Mouse (Mus musculus) lung, embryonic 16.5 days (tissue): Measurements from ENCODE around the gene Wfdc10. TPM values are rescaled to one million over a fixed set of nuclear protein-coding genes. Genes with fewer than 3 reads are reported as not detected.
A peak's percentile ranks its signal among the peaks of the same experiment; 100 is the strongest.

Source experiments
- ATAC-seq: fragments of 200-750 bp; cut with Nextera tagmentation; 2 replicates; pipeline ENCODE4 v1.8.0; 2017; ENCODE audit warnings: low read depth, mild to moderate bottlenecking, moderate library complexity
- H3K27ac ChIP-seq: fragments of 300-500 bp; sonication (generic); 2 replicates; pipeline ENCODE4 v1.5.1; 2014; ENCODE audit warnings: mild to moderate bottlenecking, control low read depth, low read length
- H3K27me3 ChIP-seq: fragments of 300-500 bp; sonication (generic); 2 replicates; pipeline ENCODE4 v1.6.1; 2014; ENCODE audit warnings: low read depth, low read length, mixed read lengths; ENCODE audit not compliant: control insufficient read depth, insufficient read depth
- H3K36me3 ChIP-seq: fragments of 300-500 bp; sonication (generic); 2 replicates; pipeline ENCODE4 v1.6.1; 2014; ENCODE audit warnings: low read length; ENCODE audit not compliant: control insufficient read depth, insufficient read depth
- H3K4me1 ChIP-seq: fragments of 300-500 bp; sonication (generic); replicated peaks from 2 replicates; pipeline ENCODE4 v1.6.1; 2014; ENCODE audit warnings: low read length, mixed read lengths; ENCODE audit not compliant: control insufficient read depth, insufficient read depth
- H3K4me2 ChIP-seq: fragments of 300-500 bp; sonication (generic); 2 replicates; pipeline ENCODE4 v1.6.1; 2014; ENCODE audit warnings: low read depth, low read length, control low read depth
- H3K4me3 ChIP-seq: fragments of 300-500 bp; sonication (generic); 2 replicates; pipeline ENCODE4 v1.5.1; 2014; ENCODE audit warnings: mild to moderate bottlenecking, low read length, control low read depth
- H3K9ac ChIP-seq: fragments of 300-500 bp; sonication (generic); 2 replicates; pipeline ENCODE4 v1.6.1; 2014; ENCODE audit warnings: low read length, control low read depth
- H3K9me3 ChIP-seq: fragments of 300-500 bp; sonication (generic); 2 replicates; pipeline ENCODE4 v1.6.1; 2016; ENCODE audit warnings: low read length; ENCODE audit not compliant: control insufficient read depth
- WGBS: fragments of 180-500 bp; shearing (Covaris S2); extraction: QIAGEN DNeasy Blood & Tissue Kit; methylation state at CpG from one replicate; pipeline ENCODE4 v1.1.7; 2014; 5-methylcytosine and 5-hydroxymethylcytosine counted together
- polyA plus RNA-seq: library from polyadenylated mRNA; unstranded; fragments of >200 nt; fragmentation: Nextera tagmentation; extraction: Ambion mirVana; gene quantifications from 2 replicates; pipeline ENCODE4 v1.2.1, GENCODE M21; 2015

The Wfdc10 gene
- polyA plus RNA-seq, 1 experiment from 2014 or later: 0.50 TPM

DNA sequence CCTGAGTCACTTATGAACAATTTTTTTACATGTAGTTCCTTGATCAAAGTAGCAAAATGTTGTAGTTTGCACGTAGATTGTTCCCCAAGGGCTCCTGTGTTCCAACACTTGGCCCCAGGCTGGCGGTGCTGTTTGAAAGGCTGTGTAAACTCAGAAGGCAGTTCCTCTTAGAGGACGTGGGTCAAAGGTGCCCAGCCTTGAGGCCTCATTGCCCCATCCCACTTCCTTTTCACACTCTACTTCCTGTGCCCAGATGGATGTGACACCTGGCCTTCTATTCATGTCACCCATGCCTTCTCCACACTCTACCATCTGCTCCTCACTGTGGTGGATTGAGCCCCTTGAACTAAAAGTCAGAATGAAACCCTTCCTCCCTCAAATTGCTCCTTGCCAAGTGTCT, 24.1 kb downstream of the Wfdc10 start:
- peak; percentile 36; the same call in 1 of the 2 replicates for ATAC-seq
- Histone ChIP-seq H3K27ac (no peak overlapping the region), H3K4me2 (no peak overlapping the region), H3K9me3 (no peaks in the 10 kb centered on the region), H3K4me3 (no peak overlapping the region), H3K9ac (no peak overlapping the region), H3K4me1 (no peaks in the 10 kb centered on the region), H3K36me3 (no peaks in the 10 kb centered on the region), H3K27me3 (no peaks in the 10 kb centered on the region)
- 14% methylated on average over 3 of the region's 3 CpGs for WGBS

- Histone ChIP-seq H3K4me1 (no peaks in the 10 kb centered on the region; the same call in 1 of the 2 replicates), H3K4me2 (no peak within 1 kb of the TSS), H3K4me3 (no peak within 1 kb of the TSS), H3K36me3 (no peaks in the 10 kb centered on the region), H3K27ac (no peak within 1 kb of the TSS), H3K27me3 (no peaks in the 10 kb centered on the region), H3K9ac (no peak within 1 kb of the TSS), H3K9me3 (no peaks in the 10 kb centered on the region)
- WGBS: 58% methylated on average over 2 of the region's 3 CpGs
- no peak for ATAC-seq
These were observed 29.0 kb downstream of the Wfdc10 start, which contains the start of gene Wfdc13 for GRCm38 (mm10) chr2:164684807-164685206. Wfdc13 (plus strand) TSS chr2:164685107.

DNA sequence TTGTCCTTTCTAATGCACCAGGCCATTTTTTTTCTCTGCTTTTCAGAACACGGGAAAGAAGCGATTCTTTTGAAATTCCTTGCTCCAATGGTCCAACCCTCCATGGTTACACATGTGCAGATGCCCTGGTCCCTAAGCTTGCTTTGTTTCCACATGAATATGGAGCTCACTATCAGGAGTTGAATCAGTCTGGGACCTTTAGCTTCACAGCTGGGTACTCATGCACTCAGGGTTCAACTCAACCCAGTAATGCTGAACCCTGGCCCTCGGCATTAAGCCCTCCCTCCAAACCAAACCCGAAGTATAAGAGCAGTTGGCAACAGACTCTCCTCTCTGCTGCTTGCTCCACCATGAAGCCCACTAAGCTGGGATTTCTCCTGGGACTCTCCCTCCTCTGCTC, 42.4 kb downstream of the Wfdc10 start, which contains the start of gene Spint4:
Gene Spint4 (plus strand): TSS at position 301 of the 400 bp plus-strand sequence.
- WGBS: 68% methylated on average over 4 of the region's 4 CpGs
- H3K4me2 ChIP-seq: no peak within 1 kb of the TSS
- no peak for ATAC-seq
- H3K27ac ChIP-seq: no peak within 1 kb of the TSS
- no peaks in the 10 kb centered on the region for H3K36me3 ChIP-seq
- no peak within 1 kb of the TSS for H3K9ac ChIP-seq
- no peaks in the 10 kb centered on the region for H3K27me3 ChIP-seq
- no peaks in the 10 kb centered on the region for H3K9me3 ChIP-seq
- no peak within 1 kb of the TSS for H3K4me3 ChIP-seq
- no peaks in the 10 kb centered on the region for H3K4me1 ChIP-seq

DNA sequence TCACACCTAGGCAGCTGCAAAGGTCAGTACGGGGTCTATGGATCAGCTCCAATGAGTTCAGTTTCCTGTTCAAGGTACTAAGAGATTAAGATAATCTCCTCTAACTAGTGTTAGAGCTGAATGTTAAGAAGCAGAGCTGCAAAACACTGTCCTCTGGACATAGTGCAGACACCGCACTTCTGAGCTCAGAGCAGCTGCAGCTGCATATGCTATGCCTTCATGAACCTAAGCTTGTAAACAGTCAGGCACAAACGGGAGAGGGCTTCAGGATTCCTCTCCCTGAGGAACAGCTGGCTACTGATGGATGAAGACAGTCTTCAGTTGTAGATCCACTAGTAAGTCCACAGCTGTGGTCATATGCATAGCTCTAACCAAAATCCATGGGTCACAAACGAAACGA, 45.1 kb downstream of the Wfdc10 start:
- H3K9me3 ChIP-seq: no peaks in the 10 kb centered on the region
- 56% methylated on average over 5 of the region's 5 CpGs for WGBS

DNA sequence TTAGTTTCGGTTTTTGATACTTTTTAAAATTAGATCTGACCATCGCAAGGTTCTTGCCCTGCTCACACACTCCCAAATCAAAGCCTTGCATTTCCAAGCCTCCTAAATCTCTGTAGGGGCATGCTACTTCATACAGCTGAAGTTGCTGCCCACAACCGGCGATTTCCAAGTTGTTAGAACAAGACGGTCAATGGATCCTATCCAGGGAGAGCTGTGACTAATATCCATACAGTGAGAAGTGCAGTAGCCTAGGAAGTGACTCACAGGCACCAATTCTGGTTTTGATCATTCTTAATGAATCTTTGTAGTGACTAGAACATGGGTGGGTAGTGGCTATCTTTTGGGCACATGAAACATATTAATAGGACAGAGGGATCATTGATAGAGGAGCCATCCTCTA, 45.9 kb downstream of the Wfdc10 start:
- 83% methylated on average over 5 of the region's 5 CpGs for WGBS
- H3K27me3 ChIP-seq: no peaks in the 10 kb centered on the region
- H3K4me3 ChIP-seq: no peak overlapping the region
- H3K9ac ChIP-seq: no peak overlapping the region
- H3K4me2 ChIP-seq: no peak overlapping the region
- no peaks in the 10 kb centered on the region for H3K4me1 ChIP-seq
- no peaks in the 10 kb centered on the region for H3K36me3 ChIP-seq
- no peak for ATAC-seq
- no peak overlapping the region for H3K27ac ChIP-seq
- H3K9me3 ChIP-seq: no peaks in the 10 kb centered on the region

More for the DNA sequence above, 45.1 kb downstream of the Wfdc10 start:
- Histone ChIP-seq H3K4me2 (no peak overlapping the region), H3K9ac (no peak overlapping the region), H3K27me3 (no peaks in the 10 kb centered on the region), H3K4me3 (no peak overlapping the region), H3K36me3 (no peaks in the 10 kb centered on the region), H3K4me1 (no peaks in the 10 kb centered on the region), H3K27ac (no peak overlapping the region)
- no peak for ATAC-seq

GRCm38 (mm10) chr2:164704235-164704634, 48.4 kb downstream of the Wfdc10 start:
- H3K27ac ChIP-seq: no peak overlapping the region
- no peaks in the 10 kb centered on the region for H3K4me1 ChIP-seq
- no peak overlapping the region for H3K4me3 ChIP-seq
- no peak overlapping the region for H3K9ac ChIP-seq
- no peaks in the 10 kb centered on the region for H3K36me3 ChIP-seq
- no peaks in the 10 kb centered on the region for H3K27me3 ChIP-seq
- H3K9me3 ChIP-seq: no peaks in the 10 kb centered on the region
- 72% methylated on average over 5 of the region's 5 CpGs for WGBS
- ATAC-seq: no peak
- H3K4me2 ChIP-seq: no peak overlapping the region

DNA sequence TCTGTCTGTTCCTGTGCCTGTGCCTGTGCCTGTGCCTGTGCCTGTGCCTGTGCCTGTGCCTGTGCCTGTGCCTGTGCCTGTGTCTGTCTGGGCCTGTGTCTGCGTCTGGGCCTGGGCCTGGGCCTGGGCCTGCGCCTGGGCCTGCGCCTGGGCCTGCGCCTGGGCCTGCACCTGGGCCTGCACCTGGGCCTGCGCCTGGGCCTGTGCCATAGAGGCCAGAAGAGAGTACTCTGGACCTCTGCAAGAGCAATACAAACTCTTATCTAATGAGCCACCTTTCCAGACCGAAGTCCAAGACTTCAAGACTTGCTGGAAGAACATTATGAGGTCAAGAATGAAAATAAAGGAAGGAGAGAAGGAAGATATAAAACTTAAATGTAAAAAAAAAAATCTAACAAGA, 49.5 kb downstream of the Wfdc10 start:
- Histone ChIP-seq H3K9me3 (no peaks in the 10 kb centered on the region), H3K27me3 (no peaks in the 10 kb centered on the region), H3K4me2 (no peak overlapping the region), H3K36me3 (no peaks in the 10 kb centered on the region), H3K27ac (no peak overlapping the region), H3K9ac (no peak overlapping the region), H3K4me3 (no peak overlapping the region), H3K4me1 (no peaks in the 10 kb centered on the region)
- 87% methylated on average over 6 of the region's 6 CpGs for WGBS
- no peak for ATAC-seq

DNA sequence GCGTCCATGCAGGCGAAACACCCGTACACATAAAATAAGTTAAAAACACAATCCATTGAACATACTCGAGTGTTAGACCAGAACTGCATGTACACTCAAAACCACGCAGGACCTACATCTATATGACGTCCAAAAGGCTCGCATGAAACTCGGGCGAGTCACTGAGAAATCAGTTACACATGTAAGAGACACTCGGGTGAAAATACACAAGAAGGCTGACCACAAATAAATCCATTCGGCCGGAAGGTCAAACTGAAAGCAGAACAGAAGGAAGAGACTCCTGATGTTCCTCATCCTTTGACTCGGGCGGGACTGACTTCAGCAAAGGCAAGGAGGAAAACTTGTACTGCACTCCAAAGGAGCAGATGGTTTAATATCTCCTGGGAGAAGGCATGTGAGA, 50.1 kb downstream of the Wfdc10 start:
- Histone ChIP-seq H3K4me2 (no peak overlapping the region), H3K27ac (no peak overlapping the region), H3K27me3 (no peaks in the 10 kb centered on the region), H3K9me3 (no peaks in the 10 kb centered on the region), H3K4me1 (no peaks in the 10 kb centered on the region), H3K9ac (no peak overlapping the region), H3K4me3 (no peak overlapping the region), H3K36me3 (no peaks in the 10 kb centered on the region)
- 85% methylated on average over 14 of the region's 14 CpGs for WGBS
- ATAC-seq: no peak
